In the genomic region with DNA sequence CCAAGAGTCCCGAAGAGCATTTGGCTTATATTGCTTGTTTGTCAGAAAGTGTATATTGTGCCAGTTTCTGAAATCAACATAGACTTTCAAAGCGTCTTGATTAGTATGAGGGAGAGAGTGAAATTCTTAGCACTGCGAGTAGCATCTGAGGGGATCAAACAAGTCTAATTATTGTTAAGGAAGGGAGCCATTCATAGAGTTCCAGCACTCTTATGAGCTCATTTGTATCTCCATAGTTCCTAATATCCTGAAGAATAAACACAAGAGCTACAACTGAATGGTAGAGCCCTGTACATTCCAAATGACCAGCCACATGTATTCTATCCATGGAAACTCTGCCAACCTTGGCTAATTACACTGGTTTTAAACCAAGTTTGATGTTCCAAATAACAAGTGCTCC, we compare ENCODE assay signal across 15 mouse cellular contexts.
"Had no signal": no experiment of that assay in that cellular context is flagged by ENCODE, and none has a peak within 500 bp of the region (broad histone marks: within the 10 kb centered on the region; RNA-seq: fewer than 3 reads in every experiment).

No protein-coding gene starts in this region.

- H3K4me1 ChIP-seq: limb, embryonic 10.5 days; liver, embryonic 15.5 days; megakaryocyte, embryonic 14.5 days had no signal

- ATAC-seq: intestine, postnatal 0 days; lung, postnatal 0 days; midbrain, embryonic 16.5 days had no signal

- H3K36me3 ChIP-seq: limb, embryonic 10.5 days; liver, embryonic 15.5 days had no signal

- DNase-seq: kidney, adult 8-10 months; kidney, postnatal 4 days; lung, adult 2 months; lung, postnatal 4 days; right cerebral cortex, postnatal 14 days; thymus, postnatal 36 days had no signal

- H3K4me2 ChIP-seq: liver, embryonic 11.5 days; liver, embryonic 15.5 days had no signal

- H3K9ac ChIP-seq: liver, embryonic 15.5 days had no signal

- H3K4me3 ChIP-seq: layer of hippocampus, adult 2 months; limb, embryonic 10.5 days; liver, embryonic 15.5 days; megakaryocyte, embryonic 14.5 days had no signal

- H3K27ac ChIP-seq: kidney, postnatal 0 days; layer of hippocampus, adult 2 months; limb, embryonic 10.5 days; liver, embryonic 15.5 days had no signal

- H3K9me3 ChIP-seq: limb, embryonic 10.5 days; liver, embryonic 15.5 days had no signal

- H3K27me3 ChIP-seq: liver, embryonic 15.5 days; megakaryocyte, embryonic 14.5 days had no signal
